Mouse (Mus musculus) lung, adult 2 months (tissue): ENCODE results near the gene Cadm1.

Experiments used
- CTCF ChIP-seq: fragments of 200-500 bp; IDR thresholded peaks from 2 replicates; pipeline ENCODE4 v1.5.1; 2011; ENCODE audit warnings: mild to moderate bottlenecking, low read length, control low read depth; ENCODE audit not compliant: insufficient read depth
- POLR2A ChIP-seq: fragments of 200-500 bp; IDR thresholded peaks from 2 replicates; pipeline ENCODE4 v1.6.1; 2011; ENCODE audit warnings: low read depth, mild to moderate bottlenecking, control low read depth, low read length, borderline replicate concordance; ENCODE audit errors: extremely low read depth

DNA sequence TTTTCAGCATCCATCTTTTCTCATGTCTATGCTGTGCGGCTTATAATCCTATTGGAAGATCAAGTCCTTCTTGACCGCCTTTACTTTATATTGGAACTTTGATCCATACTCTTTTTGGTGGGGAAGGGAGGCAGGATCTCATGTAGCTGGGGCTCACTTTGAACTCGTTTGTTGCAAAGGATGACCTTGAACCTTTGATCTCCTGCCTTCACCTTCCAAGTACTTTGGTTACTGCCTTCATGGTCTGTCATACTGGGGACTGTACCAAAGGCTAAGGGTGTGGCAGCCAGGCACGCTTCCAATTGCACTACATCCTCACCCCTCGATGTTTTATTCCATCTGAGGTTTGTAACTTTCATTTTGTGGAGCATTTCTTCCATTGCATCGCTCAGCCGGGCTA lies 43.5 kb downstream of the Cadm1 start:
- TF ChIP-seq CTCF (no peak), POLR2A (no peak)
